Comparison of ENCODE assay signal across 8 mouse cellular contexts in genomic region chr12:59130651-59131577, GRCm38 (mm10). TPM values are rescaled to one million over a fixed set of nuclear protein-coding genes. Genes with fewer than 3 reads are reported as not detected.
DNase-seq lines count a peak whose midpoint lies in the region; ATAC-seq and TF ChIP-seq lines count a peak whose summit lies in the region.

No protein-coding gene starts in this region.

- H3K4me2 ChIP-seq in heart, embryonic 12.5 days = peak overlapping the region; percentile 93
- peak overlapping the region; percentile 73 for H3K4me2 ChIP-seq in kidney, postnatal 0 days (ENCODE audit: low read length)
- peak overlapping the region; percentile 96 for H3K4me2 ChIP-seq in liver, embryonic 11.5 days
- H3K4me2 ChIP-seq in stomach, embryonic 14.5 days (replicated peaks; ENCODE audit: low read depth, low read length) = peak overlapping the region; percentile 50

- H3K27me3 ChIP-seq in heart, embryonic 12.5 days (replicated peaks) = no peaks in the 10 kb centered on the region
- no peaks in the 10 kb centered on the region for H3K27me3 ChIP-seq in kidney, postnatal 0 days (ENCODE audit: insufficient read depth, low read length)
- no peaks in the 10 kb centered on the region for H3K27me3 ChIP-seq in liver, embryonic 11.5 days (replicated peaks; ENCODE audit: control insufficient read depth, insufficient read depth, low read length)
- H3K27me3 ChIP-seq in stomach, embryonic 14.5 days (ENCODE audit: control insufficient read depth, insufficient read depth, low read length) = no peaks in the 10 kb centered on the region

- peak overlapping the region; percentile 93 for H3K27ac ChIP-seq in heart, embryonic 12.5 days (ENCODE audit: poor library complexity, severe bottlenecking)
- H3K27ac ChIP-seq in kidney, postnatal 0 days = peak overlapping the region; percentile 96
- H3K27ac ChIP-seq in liver, embryonic 11.5 days (ENCODE audit: low read depth, low read length) = peak overlapping the region; percentile 95
- peak overlapping the region; percentile 96 for H3K27ac ChIP-seq in stomach, embryonic 14.5 days (ENCODE audit: low read length)

- peak; percentile 76 for ATAC-seq in erythroblast, adult 5-6 weeks (replicated peaks; ENCODE audit: low FRiP score, poor library complexity, severe bottlenecking)
- peak; percentile 97 for ATAC-seq in heart, embryonic 12.5 days (ENCODE audit: insufficient number of reproducible peaks, low FRiP score)
- peak; percentile 97 for ATAC-seq in kidney, postnatal 0 days (replicated peaks; ENCODE audit: low FRiP score, low read depth)
- ATAC-seq in liver, embryonic 11.5 days (replicated peaks; ENCODE audit: low FRiP score) = peak; percentile 89
- peak; percentile 96 for ATAC-seq in stomach, embryonic 14.5 days (ENCODE audit: insufficient number of reproducible peaks, insufficient read depth, low FRiP score, low read depth)

- H3K36me3 ChIP-seq in heart, embryonic 12.5 days = no peaks in the 10 kb centered on the region
- H3K36me3 ChIP-seq in kidney, postnatal 0 days (ENCODE audit: insufficient read depth, low read length) = no peaks in the 10 kb centered on the region
- no peaks in the 10 kb centered on the region for H3K36me3 ChIP-seq in liver, embryonic 11.5 days (ENCODE audit: control insufficient read depth, insufficient read depth, low read length)
- no peaks in the 10 kb centered on the region for H3K36me3 ChIP-seq in stomach, embryonic 14.5 days (ENCODE audit: control insufficient read depth, insufficient read depth, low read length)

- under 1% methylated on average over 100 of the region's 100 CpGs for WGBS in heart, embryonic 12.5 days
- WGBS in kidney, postnatal 0 days = under 1% methylated on average over 100 of the region's 100 CpGs
- WGBS in liver, embryonic 11.5 days = under 1% methylated on average over 100 of the region's 100 CpGs
- WGBS in stomach, embryonic 14.5 days = under 1% methylated on average over 94 of the region's 100 CpGs

- no peaks in the 10 kb centered on the region for H3K9me3 ChIP-seq in heart, embryonic 12.5 days (replicated peaks)
- no peaks in the 10 kb centered on the region for H3K9me3 ChIP-seq in kidney, postnatal 0 days (replicated peaks; ENCODE audit: low read length)
- H3K9me3 ChIP-seq in liver, embryonic 11.5 days (ENCODE audit: control insufficient read depth, low read length) = no peaks in the 10 kb centered on the region
- no peaks in the 10 kb centered on the region for H3K9me3 ChIP-seq in stomach, embryonic 14.5 days (ENCODE audit: control insufficient read depth, low read depth, low read length)

- peak overlapping the region; percentile 95 for H3K9ac ChIP-seq in heart, embryonic 12.5 days
- peak overlapping the region; percentile 89 for H3K9ac ChIP-seq in kidney, postnatal 0 days (ENCODE audit: low read depth, low read length)
- H3K9ac ChIP-seq in liver, embryonic 11.5 days (ENCODE audit: low read depth, low read length) = peak overlapping the region; percentile 97
- peak overlapping the region; percentile 87 for H3K9ac ChIP-seq in stomach, embryonic 14.5 days (replicated peaks; ENCODE audit: low read depth, low read length)

- H3K4me1 ChIP-seq in heart, embryonic 12.5 days (replicated peaks) = peaks cover 28% of the 10 kb centered on the region
- H3K4me1 ChIP-seq in kidney, postnatal 0 days (replicated peaks; ENCODE audit: insufficient read depth, low read length) = peaks cover 5% of the 10 kb centered on the region
- H3K4me1 ChIP-seq in liver, embryonic 11.5 days (replicated peaks; ENCODE audit: control insufficient read depth, insufficient read depth, low read length) = peaks cover 26% of the 10 kb centered on the region
- peaks cover 11% of the 10 kb centered on the region; the same call in 1 of the 2 replicates for H3K4me1 ChIP-seq in stomach, embryonic 14.5 days (ENCODE audit: control insufficient read depth, insufficient read depth, low read length)

- H3K4me3 ChIP-seq in heart, embryonic 12.5 days = peak overlapping the region; percentile 85
- H3K4me3 ChIP-seq in kidney, postnatal 0 days (replicated peaks; ENCODE audit: low read depth, low read length) = peak overlapping the region; percentile 79
- peak overlapping the region; percentile 90 for H3K4me3 ChIP-seq in liver, embryonic 11.5 days (ENCODE audit: low read depth, low read length)
- peak overlapping the region; percentile 82 for H3K4me3 ChIP-seq in stomach, embryonic 14.5 days (ENCODE audit: low read depth, low read length)

- peak; percentile 96 to 97 for DNase-seq in B cell, adult 2 months
- peak; percentile 97 for DNase-seq in brain, adult 2 months (ENCODE audit: low read depth, low spot score)
- DNase-seq in kidney, postnatal 0 days (ENCODE audit: low spot score) = peak; percentile 92
- DNase-seq in liver, embryonic 11.5 days (ENCODE audit: low spot score) = peak; percentile 93
- peak; percentile 95 for DNase-seq in naive thymus-derived CD4-positive, alpha-beta T cell, adult 2 months (ENCODE audit: low read depth)

- TF ChIP-seq CTCF in kidney, postnatal 0 days (IDR thresholded peaks at IDR 0.05; ENCODE audit: low read depth) = peak; percentile 6; the same call in 1 of the 2 replicates

RNA-seq across cellular contexts. Expression of gene Mia2, which starts 35.3 kb away (rescaled TPM):
- total RNA-seq in erythroblast, adult 5-6 weeks (2015; ENCODE audit: low replicate concordance) = 40.5 and 54.1 TPM in 2 replicates
- 66.7 and 125 TPM in 2 replicates for total RNA-seq in erythroblast, adult 5-6 weeks (2017; ENCODE audit: low replicate concordance)
- polyA plus RNA-seq in heart, embryonic 12.5 days (2016; fragmentation: Nextera tagmentation; extraction: Ambion mirVana) = 46.2 and 48.5 TPM in 2 replicates
- polyA plus RNA-seq in kidney, postnatal 0 days (2015; fragmentation: Nextera tagmentation; extraction: Ambion mirVana) = 85.5 and 91.6 TPM in 2 replicates
- polyA plus RNA-seq in liver, embryonic 11.5 days (2014; fragmentation: Nextera tagmentation; extraction: Ambion mirVana) = 79.7 and 85.8 TPM in 2 replicates
- 65.1 and 73.7 TPM in 2 replicates for polyA plus RNA-seq in stomach, embryonic 14.5 days (2014; fragmentation: Nextera tagmentation; extraction: Ambion mirVana)

Comparison
In these comparisons a context has a peak if more than half of its experiments do, and no peak if none do; other contexts are left out.
1. Peak in every context shown above with its lines: DNase-seq, ATAC-seq, H3K4me3 ChIP-seq and H3K27ac ChIP-seq.